Mouse (Mus musculus) thymus, adult 2 months (tissue): ENCODE data around the gene Arhgap20.

Experiments
- CTCF ChIP-seq: fragments of 200-500 bp; IDR thresholded peaks from 2 replicates; pipeline ENCODE4 v1.5.1; 2012; ENCODE audit warnings: mild to moderate bottlenecking, control low read depth, low read length, moderate library complexity, borderline replicate concordance; ENCODE audit not compliant: control insufficient read depth, poor library complexity, insufficient read depth; ENCODE audit errors: extremely low read depth
- POLR2A ChIP-seq: fragments of 200-500 bp; IDR thresholded peaks from 2 replicates; pipeline ENCODE4 v1.6.1; 2012; ENCODE audit warnings: mild to moderate bottlenecking, low read length, control low read depth, moderate library complexity; ENCODE audit not compliant: control insufficient read depth, poor library complexity, insufficient read depth; ENCODE audit errors: extremely low read depth

DNA sequence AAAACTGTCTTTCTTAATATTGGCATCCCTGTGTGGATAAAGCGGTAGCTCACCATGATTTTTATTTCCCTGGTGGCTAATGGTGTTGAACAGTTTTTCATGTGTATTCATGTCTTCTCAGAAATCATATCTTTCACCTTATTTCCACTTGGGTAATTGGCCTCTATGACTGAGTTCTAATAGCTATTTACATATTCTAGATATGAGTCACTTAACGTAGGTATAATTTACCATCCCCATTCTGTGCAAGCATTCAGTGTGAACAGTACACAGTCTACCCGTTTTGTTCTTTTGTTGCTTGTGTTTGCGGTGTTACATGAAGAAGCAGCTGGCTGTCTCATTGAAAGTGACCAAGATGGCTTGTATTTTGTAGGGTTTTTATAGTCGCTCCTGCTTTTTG, 14.1 kb downstream of the Arhgap20 start:
- TF ChIP-seq CTCF (no peak), POLR2A (no peak)
